Mouse (Mus musculus) heart, embryonic 14.5 days (tissue): ENCODE measurements at regions not wholly inside any gene's neighbourhood (a gene's known extent, or its start where the extent isn't known, plus 50 kb on each side); places are given as distances from the start of the nearest gene placed in this dataset.

ENCODE experiments used
- ATAC-seq: fragments of 200-750 bp; cut with Nextera tagmentation; 2 replicates; pipeline ENCODE4 v1.8.0; 2017; ENCODE audit warnings: low read depth, moderate TSS enrichment; ENCODE audit not compliant: insufficient number of reproducible peaks, insufficient read depth, low FRiP score
- H3K27ac ChIP-seq, 2 experiments: fragments of 200-500 bp in 1 of 2; fragments of 300-500 bp in 1 of 2; sonication (generic) in 1 of 2; replicated peaks in 1 of 2; 2 replicates each; pipeline ENCODE4 v1.5.1; 2012 to 2014; ENCODE audit warnings: low read depth in 2 of 2, low read length in 2 of 2, control low read depth in 1 of 2, mild to moderate bottlenecking in 1 of 2, mixed read lengths in 1 of 2; ENCODE audit not compliant: control insufficient read depth in 1 of 2, insufficient read depth in 1 of 2
- H3K27me3 ChIP-seq: fragments of 300-500 bp; sonication (generic); 2 replicates; pipeline ENCODE4 v1.6.1; 2014; ENCODE audit warnings: mild to moderate bottlenecking, low read length, control low read depth; ENCODE audit not compliant: control insufficient read depth, insufficient read depth
- H3K36me3 ChIP-seq: fragments of 300-500 bp; sonication (generic); 2 replicates; pipeline ENCODE4 v1.6.1; 2014; ENCODE audit warnings: mild to moderate bottlenecking, control low read depth, low read length, mixed read lengths; ENCODE audit not compliant: control insufficient read depth, insufficient read depth
- H3K4me1 ChIP-seq, 2 experiments: fragments of 200-500 bp in 1 of 2; fragments of 300-500 bp in 1 of 2; sonication (generic) in 1 of 2; 2 replicates each; pipeline ENCODE4 v1.6.1; 2012 to 2014; ENCODE audit warnings: low read length in 2 of 2, control low read depth in 1 of 2, mixed read lengths in 1 of 2; ENCODE audit not compliant: control insufficient read depth in 2 of 2, insufficient read depth in 2 of 2
- H3K4me2 ChIP-seq: fragments of 300-500 bp; sonication (generic); 2 replicates; pipeline ENCODE4 v1.6.1; 2014; ENCODE audit warnings: mild to moderate bottlenecking, low read length
- H3K4me3 ChIP-seq, 2 experiments: fragments of 200-500 bp in 1 of 2; fragments of 300-500 bp in 1 of 2; sonication (generic) in 1 of 2; 2 replicates each; pipeline ENCODE4 v1.5.1; 2012 to 2014; ENCODE audit warnings: low read length in 2 of 2, mild to moderate bottlenecking in 2 of 2, control low read depth in 1 of 2, low read depth in 1 of 2, moderate library complexity in 1 of 2; ENCODE audit not compliant: control insufficient read depth in 1 of 2, insufficient read depth in 1 of 2
- H3K9ac ChIP-seq: fragments of 300-500 bp; sonication (generic); 2 replicates; pipeline ENCODE4 v1.6.1; 2014; ENCODE audit warnings: mild to moderate bottlenecking, low read length
- H3K9me3 ChIP-seq: fragments of 300-500 bp; sonication (generic); 2 replicates; pipeline ENCODE4 v1.6.1; 2016; ENCODE audit warnings: low read length, control low read depth; ENCODE audit not compliant: control insufficient read depth
- WGBS: fragments of 180-500 bp; shearing (Covaris S2); extraction: QIAGEN DNeasy Blood & Tissue Kit; methylation state at CpG from one replicate; pipeline ENCODE4 v1.1.7; 2014; 5-methylcytosine and 5-hydroxymethylcytosine counted together

DNA sequence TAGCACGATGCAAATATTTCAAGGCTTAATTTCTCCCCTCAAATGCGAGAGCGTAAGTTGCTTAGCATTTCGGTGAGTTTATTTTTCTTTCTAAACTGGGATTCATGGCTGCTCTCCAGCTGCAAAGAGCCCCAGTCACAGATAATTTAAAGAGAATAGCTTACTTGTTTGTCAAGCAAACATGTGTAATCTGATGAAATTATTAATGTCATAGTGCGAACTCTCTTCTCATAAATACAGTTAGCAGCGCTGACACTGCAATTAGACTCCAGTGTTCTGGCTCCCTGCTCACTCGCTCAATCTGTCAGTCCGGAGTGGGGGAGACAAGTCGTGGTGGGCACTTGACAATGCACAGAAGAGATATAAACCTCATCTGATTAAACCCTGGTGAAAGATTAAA is 266.5 kb upstream of the Adgrl2 start:
- 59% methylated on average over 9 of the region's 9 CpGs for WGBS
- no peak overlapping the region for H3K27ac ChIP-seq
- peaks cover 2 to 13% of the 10 kb centered on the region in 2 experiments; a peak in 3 of 4 replicates for H3K4me1 ChIP-seq
- ATAC-seq: no peak
- H3K4me2 ChIP-seq: no peak overlapping the region
- no peaks in the 10 kb centered on the region for H3K9me3 ChIP-seq
- no peak overlapping the region for H3K9ac ChIP-seq
- no peak overlapping the region for H3K4me3 ChIP-seq
- no peaks in the 10 kb centered on the region for H3K27me3 ChIP-seq
- H3K36me3 ChIP-seq: no peaks in the 10 kb centered on the region

DNA sequence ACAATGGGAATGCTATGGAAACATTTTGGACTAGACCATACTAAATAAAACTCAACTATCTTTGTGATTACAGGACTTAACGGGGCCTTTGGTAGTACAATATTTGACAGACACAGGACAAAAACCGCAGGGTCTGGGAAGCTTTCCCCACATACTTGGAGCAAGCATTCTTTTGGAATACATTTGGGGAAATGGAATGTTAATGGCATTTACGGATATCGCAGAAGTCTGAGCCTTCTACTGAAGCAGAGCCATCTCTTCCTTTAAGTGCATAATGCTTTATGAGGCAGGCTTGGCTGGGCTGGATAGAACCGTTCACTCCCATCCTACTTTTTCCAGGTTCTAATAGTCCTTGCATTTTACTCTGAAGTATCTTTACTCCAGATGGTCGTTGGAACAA is 262.7 kb upstream of the Adgrl2 start:
- ATAC-seq: no peak
- Histone ChIP-seq H3K27me3 (no peaks in the 10 kb centered on the region), H3K4me3 (no peak overlapping the region), H3K9me3 (no peaks in the 10 kb centered on the region), H3K9ac (no peak overlapping the region), H3K36me3 (no peaks in the 10 kb centered on the region), H3K27ac (no peak overlapping the region), H3K4me2 (no peak overlapping the region), H3K4me1 (peaks cover 2 to 11% of the 10 kb centered on the region in 2 experiments; a peak in 3 of 4 replicates)
- WGBS: 60% methylated on average over 6 of the region's 6 CpGs

DNA sequence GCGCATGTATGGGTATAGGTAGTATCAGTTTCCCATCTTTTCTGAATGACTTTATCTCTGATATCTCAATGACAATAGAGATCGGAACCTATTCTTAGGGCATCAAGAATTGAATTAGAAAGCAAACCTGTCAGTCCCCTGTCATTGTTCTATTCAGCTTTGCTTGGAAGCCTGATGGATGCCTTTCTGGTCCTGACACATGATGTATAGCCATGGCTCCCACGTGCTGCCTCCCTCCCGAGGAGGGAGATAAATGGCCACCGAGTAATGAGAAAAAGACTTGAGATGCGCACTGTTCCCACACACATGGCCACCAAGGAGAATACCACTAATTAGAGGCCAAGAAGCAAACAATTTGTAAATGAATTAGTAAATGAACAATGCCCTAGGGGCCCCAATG is 261.8 kb upstream of the Adgrl2 start:
- H3K4me3 ChIP-seq: no peak overlapping the region
- H3K36me3 ChIP-seq: no peaks in the 10 kb centered on the region
- no peak for ATAC-seq

DNA sequence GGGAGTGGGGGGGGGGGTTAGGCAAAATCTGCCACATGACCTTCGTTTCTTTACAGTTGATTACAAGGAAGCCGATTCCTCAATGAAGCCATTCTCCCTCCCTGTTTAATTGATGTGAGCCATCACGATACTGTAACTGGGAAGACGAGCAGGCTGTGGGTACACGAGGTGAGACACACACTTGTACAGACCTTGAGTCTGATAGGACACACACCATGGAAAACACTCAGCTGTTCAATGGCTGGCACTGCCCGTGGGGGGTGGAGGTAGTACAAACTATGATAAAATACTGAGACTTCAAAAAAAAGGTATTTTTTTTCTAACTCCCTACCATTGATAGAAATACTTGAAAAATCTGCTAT is 257.3 kb upstream of the Adgrl2 start:
- Histone ChIP-seq H3K4me1 (peaks cover 0 to 7% of the 10 kb centered on the region in 2 experiments; a peak in 1 of 4 replicates), H3K36me3 (no peaks in the 10 kb centered on the region), H3K27ac (no peak overlapping the region), H3K9ac (no peak overlapping the region), H3K9me3 (no peaks in the 10 kb centered on the region), H3K27me3 (no peaks in the 10 kb centered on the region), H3K4me2 (no peak overlapping the region), H3K4me3 (no peak overlapping the region)
- WGBS: 78% methylated on average over 6 of the region's 6 CpGs
- no peak for ATAC-seq

More for the DNA sequence above, 261.8 kb upstream of the Adgrl2 start:
- Histone ChIP-seq H3K9me3 (no peaks in the 10 kb centered on the region), H3K27me3 (no peaks in the 10 kb centered on the region), H3K4me2 (no peak overlapping the region), H3K4me1 (peaks cover 2 to 15% of the 10 kb centered on the region in 2 experiments; a peak in 3 of 4 replicates), H3K9ac (no peak overlapping the region), H3K27ac (no peak overlapping the region)
- 83% methylated on average over 6 of the region's 6 CpGs for WGBS

DNA sequence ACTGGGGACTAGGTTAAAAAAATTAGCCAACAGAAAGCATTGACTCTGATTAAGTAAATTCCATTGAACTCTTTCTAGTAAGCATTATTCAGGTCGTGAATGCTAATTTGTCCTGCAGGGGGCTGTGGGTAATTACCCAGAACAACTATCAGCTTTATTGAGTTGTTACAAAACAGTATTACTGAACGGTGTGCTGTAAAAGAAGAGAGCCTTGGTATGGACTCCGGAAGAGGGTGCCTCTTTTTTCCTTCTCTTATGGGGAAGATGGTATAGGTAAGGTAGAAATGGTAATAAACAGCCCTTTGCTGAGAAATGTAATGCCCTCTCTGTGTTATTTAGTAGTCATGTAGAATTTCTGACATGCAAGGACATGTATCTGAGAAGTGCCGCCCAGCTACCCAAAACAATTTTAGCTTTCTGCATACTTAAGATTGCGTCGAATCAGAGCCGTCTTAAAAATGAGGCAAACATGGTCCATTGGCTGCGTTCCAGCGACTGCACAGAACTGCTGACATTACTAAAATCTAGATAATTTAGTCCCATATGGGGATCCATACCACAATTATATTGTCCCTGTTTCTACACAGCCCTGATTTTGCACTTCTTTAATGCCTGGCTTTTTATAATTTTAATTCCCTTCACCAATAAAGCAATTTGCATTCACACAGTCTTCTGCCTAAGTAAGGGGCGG is 256.7 kb upstream of the Adgrl2 start:
- H3K4me3 ChIP-seq: no peak overlapping the region
- 58% methylated on average over 10 of the region's 10 CpGs for WGBS
- no peaks in the 10 kb centered on the region for H3K36me3 ChIP-seq
- H3K4me2 ChIP-seq: no peak overlapping the region
- H3K9me3 ChIP-seq: no peaks in the 10 kb centered on the region
- no peak overlapping the region for H3K9ac ChIP-seq
- H3K27ac ChIP-seq: no peak overlapping the region
- no peak for ATAC-seq
- H3K4me1 ChIP-seq: peaks cover 0 to 7% of the 10 kb centered on the region in 2 experiments; a peak in 1 of 4 replicates
- H3K27me3 ChIP-seq: no peaks in the 10 kb centered on the region

DNA sequence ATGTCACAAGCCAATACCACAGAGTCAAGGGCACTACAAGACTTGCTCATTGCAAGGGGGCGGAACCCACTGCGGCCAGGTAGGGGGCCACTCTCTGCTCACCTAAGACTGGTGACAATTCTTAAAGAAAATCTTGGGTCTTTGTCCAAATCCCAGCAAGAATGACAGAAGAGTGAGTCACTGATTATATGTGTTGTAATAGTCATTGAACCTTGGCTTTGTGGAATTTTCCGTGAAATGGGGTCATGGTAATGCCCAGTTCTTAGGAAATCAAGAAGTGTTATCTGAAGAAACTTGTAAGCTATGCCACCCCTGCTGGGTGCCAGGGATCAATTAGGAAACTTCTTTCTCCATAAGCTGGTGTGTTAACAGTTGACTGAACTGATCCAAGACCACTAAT is 249.3 kb upstream of the Adgrl2 start:
- WGBS: 92% methylated on average over 3 of the region's 3 CpGs
- Histone ChIP-seq H3K4me2 (no peak overlapping the region), H3K9ac (no peak overlapping the region), H3K4me1 (peaks cover 0 to 3% of the 10 kb centered on the region in 2 experiments; a peak in 1 of 4 replicates), H3K27me3 (no peaks in the 10 kb centered on the region), H3K36me3 (no peaks in the 10 kb centered on the region), H3K9me3 (no peaks in the 10 kb centered on the region), H3K27ac (no peak overlapping the region), H3K4me3 (no peak overlapping the region)
- ATAC-seq: no peak

DNA sequence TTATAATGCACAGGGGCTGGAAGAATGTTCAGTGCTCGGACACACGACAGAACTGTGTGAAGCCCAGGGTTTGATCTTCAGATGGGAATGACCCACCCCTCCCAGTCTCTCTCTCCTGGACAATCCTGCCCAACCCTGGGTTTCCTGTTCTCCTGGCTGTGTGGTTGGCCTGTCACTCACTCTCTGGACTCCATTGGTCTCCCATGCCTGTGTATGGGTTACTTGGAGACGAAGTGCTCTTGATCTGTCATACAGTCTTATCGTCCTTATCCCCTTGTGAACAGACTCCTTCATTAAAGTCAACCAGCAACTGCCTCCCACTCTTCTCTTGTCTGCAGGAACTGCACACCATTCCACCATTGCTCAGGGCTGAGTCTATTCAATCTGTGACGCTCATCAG is 247.7 kb upstream of the Adgrl2 start:
- 61% methylated on average over 5 of the region's 5 CpGs for WGBS
- H3K4me2 ChIP-seq: no peak overlapping the region
- no peak overlapping the region for H3K9ac ChIP-seq
- H3K27ac ChIP-seq: no peak overlapping the region
- no peaks in the 10 kb centered on the region for H3K27me3 ChIP-seq
- peaks cover 6 to 7% of the 10 kb centered on the region in 2 experiments; a peak in 3 of 4 replicates for H3K4me1 ChIP-seq
- H3K36me3 ChIP-seq: no peaks in the 10 kb centered on the region
- H3K9me3 ChIP-seq: no peaks in the 10 kb centered on the region
- no peak overlapping the region for H3K4me3 ChIP-seq
- no peak for ATAC-seq

DNA sequence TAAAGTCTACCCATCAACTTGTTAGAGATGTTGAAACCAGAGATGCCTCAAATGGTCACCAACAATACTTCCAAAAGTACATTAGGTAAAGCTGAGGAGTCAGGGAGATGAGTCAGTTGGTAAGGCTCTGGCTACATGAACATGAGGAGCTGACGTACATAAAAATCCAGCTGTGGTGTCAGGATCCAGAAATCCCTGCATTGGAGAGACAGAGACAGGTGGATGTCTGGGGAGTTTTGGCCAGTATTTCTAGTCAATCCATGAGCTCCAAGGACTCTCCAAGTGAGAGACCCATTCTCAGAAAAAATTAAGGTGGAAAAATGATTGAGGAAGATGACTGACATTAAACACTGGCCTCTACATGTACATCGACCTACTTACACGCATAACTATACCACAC is 244.8 kb upstream of the Adgrl2 start:
- no peaks in the 10 kb centered on the region for H3K27me3 ChIP-seq
- no peak for ATAC-seq

More for the DNA sequence above, 244.8 kb upstream of the Adgrl2 start:
- no peaks in the 10 kb centered on the region for H3K36me3 ChIP-seq
- H3K9me3 ChIP-seq: no peaks in the 10 kb centered on the region
- H3K4me3 ChIP-seq: no peak overlapping the region
- 93% methylated on average over 3 of the region's 3 CpGs for WGBS
- H3K4me2 ChIP-seq: no peak overlapping the region
- H3K4me1 ChIP-seq: peaks cover 4 to 7% of the 10 kb centered on the region in 2 experiments; a peak in 3 of 4 replicates
- H3K27ac ChIP-seq: no peak overlapping the region
- H3K9ac ChIP-seq: no peak overlapping the region
